Mouse (Mus musculus) forebrain, embryonic 12.5 days (tissue): Measurements from ENCODE around the gene Gm10842. TPM values are rescaled to one million over a fixed set of nuclear protein-coding genes. Genes with fewer than 3 reads are reported as not detected.
A peak's percentile ranks its signal among the peaks of the same experiment; 100 is the strongest.

ENCODE experiments used
- ATAC-seq: fragments of 200-750 bp; cut with Nextera tagmentation; 2 replicates; pipeline ENCODE4 v1.8.0; 2017; ENCODE audit warnings: moderate TSS enrichment; ENCODE audit not compliant: low FRiP score
- H3K27ac ChIP-seq: fragments of 300-500 bp; sonication (generic); 2 replicates; pipeline ENCODE4 v1.5.1; 2016; ENCODE audit warnings: mild to moderate bottlenecking
- H3K27me3 ChIP-seq: fragments of 300-500 bp; sonication (generic); 2 replicates; pipeline ENCODE4 v1.6.1; 2016; ENCODE audit warnings: mild to moderate bottlenecking
- H3K36me3 ChIP-seq: fragments of 300-500 bp; sonication (generic); replicated peaks from 2 replicates; pipeline ENCODE4 v1.6.1; 2016; ENCODE audit warnings: mild to moderate bottlenecking
- H3K4me1 ChIP-seq: fragments of 300-500 bp; sonication (generic); 2 replicates; pipeline ENCODE4 v1.6.1; 2016
- H3K4me2 ChIP-seq: fragments of 300-500 bp; sonication (generic); 2 replicates; pipeline ENCODE4 v1.6.1; 2016; ENCODE audit warnings: mild to moderate bottlenecking, moderate library complexity
- H3K4me3 ChIP-seq: fragments of 300-500 bp; sonication (generic); replicated peaks from 2 replicates; pipeline ENCODE4 v1.5.1; 2016; ENCODE audit warnings: mild to moderate bottlenecking
- H3K9ac ChIP-seq: fragments of 300-500 bp; sonication (generic); 2 replicates; pipeline ENCODE4 v1.6.1; 2016; ENCODE audit warnings: mild to moderate bottlenecking
- H3K9me3 ChIP-seq: fragments of 300-500 bp; sonication (generic); 2 replicates; pipeline ENCODE4 v1.6.1; 2016
- WGBS: fragments of 180-500 bp; shearing (Covaris S2); methylation state at CpG from one replicate; pipeline ENCODE4 v1.1.7; 2016; 5-methylcytosine and 5-hydroxymethylcytosine counted together
- polyA plus RNA-seq: library from polyadenylated mRNA; unstranded; fragments of >200 nt; fragmentation: Nextera tagmentation; extraction: Ambion mirVana; gene quantifications from 2 replicates; pipeline ENCODE4 v1.2.1, GENCODE M21; 2016

The Gm10842 gene
- polyA plus RNA-seq, 1 experiment from 2014 or later = not detected

- Histone ChIP-seq H3K36me3 (peaks cover 24% of the 10 kb centered on the region), H3K4me2 (peak overlapping the region; percentile 79), H3K27me3 (no peaks in the 10 kb centered on the region), H3K9me3 (no peaks in the 10 kb centered on the region), H3K27ac (peak overlapping the region; percentile 95), H3K4me3 (peak overlapping the region; percentile 96), H3K4me1 (peaks cover 19% of the 10 kb centered on the region), H3K9ac (peak overlapping the region; percentile 98)
- WGBS = 9% methylated on average over 4 of the region's 4 CpGs
- ATAC-seq = no peak
Measured at GRCm38 (mm10) chr11:105182461-105182855, 35.8 kb downstream of the Gm10842 start.

- WGBS = 84% methylated on average over 3 of the region's 3 CpGs
- peaks cover 21% of the 10 kb centered on the region for H3K36me3 ChIP-seq
Measured at GRCm38 (mm10) chr11:105184678-105185077, 38.0 kb downstream of the Gm10842 start.

GRCm38 (mm10) chr11:105192186-105192585 is 45.5 kb downstream of the Gm10842 start:
- H3K9me3 ChIP-seq = no peaks in the 10 kb centered on the region
- no peaks in the 10 kb centered on the region for H3K27me3 ChIP-seq
- H3K27ac ChIP-seq = no peak overlapping the region
- peaks cover 8% of the 10 kb centered on the region for H3K36me3 ChIP-seq
- 91% methylated on average over 3 of the region's 3 CpGs for WGBS
- ATAC-seq = no peak
- no peaks in the 10 kb centered on the region for H3K4me1 ChIP-seq
- H3K4me2 ChIP-seq = no peak overlapping the region
- H3K9ac ChIP-seq = no peak overlapping the region
- no peak overlapping the region for H3K4me3 ChIP-seq

More at GRCm38 (mm10) chr11:105184678-105185077, 38.0 kb downstream of the Gm10842 start:
- Histone ChIP-seq H3K27me3 (no peaks in the 10 kb centered on the region), H3K4me2 (no peak overlapping the region), H3K4me3 (no peak overlapping the region), H3K27ac (no peak overlapping the region), H3K9me3 (no peaks in the 10 kb centered on the region), H3K4me1 (peaks cover 16% of the 10 kb centered on the region), H3K9ac (no peak overlapping the region)
- no peak for ATAC-seq

Other genes starting within 250 kb of the Gm10842 start
- not detected in 2 replicates for gene Efcab3, start 83.3 kb upstream of the Gm10842 start, polyA plus RNA-seq
- gene Mettl2, start 20.5 kb upstream of the Gm10842 start, polyA plus RNA-seq = 39.8 and 40.3 TPM in 2 replicates
- 26.4 and 26.6 TPM in 2 replicates for gene Tlk2, start 31.9 kb downstream of the Gm10842 start, polyA plus RNA-seq
- gene Mrc2, start 145.8 kb downstream of the Gm10842 start, polyA plus RNA-seq = 14.9 and 15.1 TPM in 2 replicates